Mouse (Mus musculus) CD4-positive, CD25-positive, alpha-beta regulatory T cell, adult 4 months (primary cell): ENCODE data around the gene Tbl2. TPM values are rescaled to one million over a fixed set of nuclear protein-coding genes. Genes with fewer than 3 reads are reported as not detected.

Source experiments
- ATAC-seq: one replicate; pipeline ENCODE4 v1.8.0; 2017
- polyA plus RNA-seq, 2 experiments: library from polyadenylated mRNA; unstranded; fragments of 100-300 nt; shearing (Covaris generic); gene quantifications; one replicate each; pipeline ENCODE4 v1.2.1; 2017

The Tbl2 gene
- polyA plus RNA-seq, 2 experiments from 2014 or later = 4.8 to 5.3 TPM

DNA sequence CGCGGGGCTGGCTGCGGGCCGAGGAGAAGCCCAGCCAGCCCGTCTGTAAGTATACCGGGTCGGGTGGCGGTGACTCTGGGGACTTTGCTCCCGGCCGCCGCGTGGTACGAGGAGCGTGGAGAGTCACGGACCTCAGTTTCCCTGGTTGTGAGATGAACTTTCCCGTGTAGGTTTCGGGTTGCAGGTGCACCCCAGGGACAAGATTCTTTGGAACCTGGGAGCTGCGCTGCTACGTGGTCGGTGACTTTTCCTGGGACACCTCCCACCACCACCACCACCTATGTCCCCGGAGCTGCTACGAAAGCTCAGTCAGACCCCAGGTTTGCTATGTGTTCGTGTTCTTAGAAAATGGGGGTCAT, 342 bp downstream of the Tbl2 start:
- ATAC-seq = no peak

DNA sequence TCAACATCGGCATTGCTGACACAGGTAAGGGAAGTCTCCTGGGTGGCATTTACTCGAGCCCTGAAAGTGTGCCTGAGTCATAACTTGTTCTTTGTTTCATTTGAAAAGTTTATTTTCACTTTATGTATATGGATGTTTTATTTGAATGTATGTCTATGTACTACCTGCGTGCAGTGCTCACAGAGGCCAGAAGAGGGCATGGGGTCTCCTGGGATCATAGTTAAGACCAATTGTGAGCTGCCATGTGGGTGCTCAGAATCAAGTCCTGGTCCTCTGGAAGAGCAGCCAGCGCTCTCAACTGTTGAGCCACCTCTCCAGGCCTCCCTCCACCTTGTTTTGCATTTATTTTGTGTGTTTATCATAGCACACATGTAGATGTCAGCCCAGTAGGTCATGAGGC, 7.0 kb downstream of the Tbl2 start:
- no peak for ATAC-seq

DNA sequence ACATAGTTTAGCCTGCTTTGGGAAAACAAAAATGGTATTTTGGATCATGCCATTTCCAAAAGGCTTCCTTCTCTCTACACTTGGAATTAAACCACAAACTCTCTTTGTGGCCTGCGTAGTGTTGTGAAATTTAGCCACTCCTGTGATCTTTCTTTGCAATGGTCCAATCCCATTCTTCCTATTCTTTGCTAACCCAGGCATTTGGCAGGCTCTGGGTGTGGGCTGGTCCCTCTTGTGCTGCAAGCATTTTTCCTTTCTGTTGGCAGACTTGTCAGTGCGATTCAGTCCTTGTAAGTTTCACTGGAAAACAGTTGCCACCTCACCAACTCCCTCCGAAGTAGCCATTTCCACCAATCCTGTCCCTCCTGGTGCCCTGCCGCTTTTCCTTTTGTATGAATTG, 11.8 kb downstream of the Tbl2 start:
- no peak for ATAC-seq

GRCm38 (mm10) chr5:135161650-135162049, 12.2 kb downstream of the Tbl2 start:
- ATAC-seq = no peak

- no peak for ATAC-seq
Observed at GRCm38 (mm10) chr5:135162361-135162760, 12.9 kb downstream of the Tbl2 start.

GRCm38 (mm10) chr5:135162821-135163220, 13.4 kb downstream of the Tbl2 start:
- no peak for ATAC-seq

GRCm38 (mm10) chr5:135166909-135167308, 17.5 kb downstream of the Tbl2 start:
- no peak for ATAC-seq

- ATAC-seq = no peak
Observed at GRCm38 (mm10) chr5:135167469-135167868, 18.0 kb downstream of the Tbl2 start.

DNA sequence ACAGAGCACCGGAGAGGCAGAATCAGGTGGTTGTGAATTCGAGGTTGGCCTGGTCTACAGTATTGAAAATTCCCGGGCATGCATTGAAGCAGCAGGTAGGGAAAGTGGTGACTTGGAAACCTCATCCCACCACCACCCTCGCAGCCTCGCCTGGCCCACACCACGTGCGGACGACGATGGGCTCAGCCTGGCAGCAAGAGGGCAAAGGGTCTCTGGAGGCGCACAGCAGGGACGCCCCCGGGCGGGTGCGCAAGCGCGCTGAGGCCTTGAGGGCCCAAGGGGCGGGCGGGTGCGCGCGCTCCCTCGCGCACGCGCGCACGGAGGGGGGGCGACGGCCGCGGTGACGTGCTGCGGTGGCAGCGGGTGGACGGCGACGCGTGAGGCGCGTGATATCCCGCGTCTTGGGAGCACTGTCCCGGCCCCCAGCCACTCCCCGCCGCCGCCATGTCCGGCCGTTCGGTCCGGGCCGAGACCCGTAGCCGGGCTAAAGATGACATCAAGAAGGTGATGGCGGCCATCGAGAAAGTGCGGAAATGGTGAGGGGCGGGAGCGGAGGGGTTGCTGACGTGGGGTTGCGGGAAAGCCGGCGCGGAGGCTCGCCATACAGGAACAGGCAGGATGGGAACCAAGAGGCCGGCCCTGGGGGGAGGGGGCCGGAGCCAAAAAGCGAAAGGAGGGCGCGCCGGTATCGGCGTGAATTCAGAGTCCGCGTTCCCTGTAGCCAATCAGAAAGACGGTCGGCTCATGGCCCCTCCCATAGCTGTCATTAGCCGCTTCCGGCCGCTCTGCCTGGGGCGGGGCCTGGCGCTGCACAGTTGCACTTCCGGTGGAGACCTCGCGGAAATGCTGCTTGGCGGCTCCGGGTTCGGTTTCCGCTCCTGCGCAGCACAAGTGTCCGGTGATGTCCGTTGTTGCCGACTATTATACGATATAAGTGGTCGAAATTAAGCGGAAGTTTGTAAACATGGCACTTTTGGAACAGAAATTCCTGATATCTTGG, 18.9 kb downstream of the Tbl2 start, which contains the start of gene Bcl7b:
Gene Bcl7b, plus strand, starts transcription at position 221 of the 1,000 bp plus-strand sequence.
- ATAC-seq = peak; percentile 98

GRCm38 (mm10) chr5:135169479-135169878, 20.0 kb downstream of the Tbl2 start:
- no peak for ATAC-seq

GRCm38 (mm10) chr5:135171688-135172220, 22.3 kb downstream of the Tbl2 start:
- ATAC-seq = no peak

GRCm38 (mm10) chr5:135172986-135173385, 23.5 kb downstream of the Tbl2 start:
- no peak for ATAC-seq

DNA sequence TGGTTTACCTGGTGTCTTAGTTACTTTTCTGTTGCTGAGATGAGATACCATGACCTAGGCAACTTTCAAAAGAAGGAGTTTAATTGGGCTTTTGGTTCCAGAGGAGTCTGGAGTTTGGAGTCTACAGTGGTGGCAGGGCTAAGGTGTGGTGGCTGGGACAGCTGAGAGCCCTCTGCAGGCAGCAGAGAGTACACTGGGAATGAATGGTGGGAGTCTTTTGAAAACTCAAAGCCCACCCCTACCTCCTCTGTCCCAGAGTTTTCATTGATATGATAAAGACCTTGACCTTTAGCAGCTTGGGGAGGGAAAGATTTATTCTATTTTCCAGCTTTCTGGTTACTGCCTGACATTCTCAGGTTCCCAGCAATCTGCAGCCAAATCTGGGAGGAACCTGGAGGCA, 25.6 kb downstream of the Tbl2 start:
- ATAC-seq = no peak

- no peak for ATAC-seq
Observed at GRCm38 (mm10) chr5:135178523-135178922, 29.1 kb downstream of the Tbl2 start.

DNA sequence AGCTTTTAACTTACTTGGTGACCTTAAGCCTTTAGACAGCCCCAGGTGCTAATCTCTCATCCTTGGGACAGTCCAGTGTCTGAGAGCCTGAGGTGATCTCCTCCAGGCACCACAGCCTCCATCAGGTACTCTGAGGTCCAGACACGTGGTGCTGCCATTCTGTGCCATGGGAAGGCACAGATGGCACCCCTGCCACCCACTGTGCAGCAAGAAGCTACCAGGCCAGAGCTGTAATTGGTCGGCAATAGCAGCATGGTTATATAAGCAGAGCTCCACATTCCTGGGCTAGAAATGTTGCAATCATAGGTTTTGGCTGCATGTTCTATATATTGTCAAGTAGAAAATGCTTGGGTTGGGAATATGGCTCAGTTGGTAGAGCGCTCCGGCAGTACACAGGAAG, 29.5 kb downstream of the Tbl2 start:
- ATAC-seq = no peak

- ATAC-seq = no peak
Observed at GRCm38 (mm10) chr5:135179616-135180015, 30.2 kb downstream of the Tbl2 start.

DNA sequence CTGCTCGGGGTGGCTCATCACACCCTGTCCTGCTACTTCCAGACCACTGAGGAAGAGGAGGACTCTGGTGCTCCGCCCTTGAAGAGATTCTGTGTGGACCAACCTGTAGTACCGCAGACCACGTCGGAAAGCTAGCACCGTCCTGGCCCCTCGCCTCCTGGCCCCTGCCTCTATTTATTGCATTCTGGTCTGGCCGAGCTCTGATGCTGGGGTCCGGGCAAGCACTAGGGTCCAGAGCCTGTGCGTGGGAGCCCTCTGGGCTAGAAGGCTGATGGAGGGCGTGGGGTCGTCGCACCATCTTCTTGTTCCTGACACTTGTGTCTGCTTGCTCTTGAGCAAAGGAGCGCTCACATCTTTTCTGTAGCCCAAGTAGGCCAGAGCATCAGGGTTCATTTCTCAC, 31.3 kb downstream of the Tbl2 start:
- no peak for ATAC-seq

GRCm38 (mm10) chr5:135181776-135182175, 32.3 kb downstream of the Tbl2 start:
- no peak for ATAC-seq

GRCm38 (mm10) chr5:135183131-135183861, 33.8 kb downstream of the Tbl2 start:
- ATAC-seq = no peak

- no peak for ATAC-seq
Observed at GRCm38 (mm10) chr5:135185016-135185415, 35.6 kb downstream of the Tbl2 start.

GRCm38 (mm10) chr5:135185596-135185995, 36.1 kb downstream of the Tbl2 start:
- no peak for ATAC-seq

DNA sequence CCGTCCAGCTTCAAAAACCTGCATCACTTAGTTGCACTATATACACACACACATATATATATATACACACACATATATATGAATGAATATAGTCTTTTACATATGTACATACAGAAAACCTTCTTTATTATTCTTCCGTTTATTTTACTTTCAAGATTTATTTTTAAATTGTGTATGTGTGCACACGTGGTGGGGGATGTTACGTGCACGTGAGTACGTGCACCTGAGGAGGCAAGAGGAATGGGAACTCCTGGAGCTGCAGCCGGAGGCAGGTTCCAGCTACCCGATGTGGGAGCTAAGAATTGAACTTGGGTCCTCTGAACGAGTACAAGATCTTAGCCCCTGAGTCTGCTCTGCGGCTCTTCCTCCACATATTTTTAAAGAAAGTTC, 36.8 kb downstream of the Tbl2 start:
- ATAC-seq = no peak

DNA sequence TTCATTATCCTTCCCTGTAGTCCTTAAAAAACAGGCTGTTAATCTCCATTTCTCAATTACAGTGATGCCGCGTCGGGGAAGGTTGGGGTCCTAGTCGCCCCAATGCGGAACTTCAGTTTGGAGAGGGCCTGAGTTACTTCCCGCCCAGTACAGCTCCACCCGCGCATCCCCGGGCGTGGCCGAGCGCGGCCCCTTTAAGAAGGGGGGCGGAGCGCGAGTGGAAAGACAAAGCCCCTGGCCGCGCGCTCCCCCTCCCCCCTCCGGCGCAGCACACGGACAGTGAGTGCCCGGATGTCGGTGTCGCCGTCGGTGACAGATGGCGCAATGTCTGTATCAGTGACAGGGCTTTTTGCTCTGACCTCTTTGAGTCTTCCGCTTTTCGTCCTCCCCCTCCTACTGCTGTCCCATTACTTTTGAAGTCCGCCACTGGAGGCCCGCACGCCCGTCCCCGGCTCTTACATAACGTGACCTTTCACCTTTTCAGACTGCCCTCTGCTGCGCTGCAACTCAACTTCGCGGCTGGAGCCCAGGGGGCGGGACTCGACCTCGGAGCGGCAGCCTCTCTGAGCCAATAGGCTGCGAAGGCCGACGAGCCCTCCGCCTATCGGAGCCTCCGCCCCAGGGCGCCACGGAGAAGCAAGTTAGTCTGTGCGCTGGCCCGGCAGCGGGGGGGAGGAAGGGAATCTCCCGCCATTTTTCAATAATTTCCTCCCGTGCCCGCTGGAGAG, 37.3 kb downstream of the Tbl2 start, which contains the start of gene Baz1b:
Gene Baz1b, plus strand, starts transcription at position 644 of the 728 bp plus-strand sequence.
- ATAC-seq = peak; percentile 91
